Mouse (Mus musculus): Measurements from ENCODE around the gene Hhipl1. TPM values are rescaled to one million over a fixed set of nuclear protein-coding genes. Genes with fewer than 3 reads are reported as not detected.

Hhipl1 gene
- polyA plus RNA-seq, 1 experiment, result 0.76 TPM

GRCm38 (mm10) chr12:108278221-108278918 lies 27.7 kb upstream of the Hhipl1 start:
- TF ChIP-seq POLR2A (IDR thresholded peaks at IDR 0.05; ENCODE audit: low read depth, low read length), result no peak
- no peak for TF ChIP-seq CTCF (IDR thresholded peaks at IDR 0.05; ENCODE audit: extremely low read depth, insufficient read length, insufficient replicate concordance, low read depth, low read length)
- 86% methylated on average over 15 of the region's 15 CpGs for WGBS
- Histone ChIP-seq H3K4me1 (ENCODE audit: control insufficient read depth, insufficient read depth, insufficient read length, low read length) (peaks cover 2% of the 10 kb centered on the region), H3K36me3 (ENCODE audit: control insufficient read depth, insufficient read depth, low read length) (no peaks in the 10 kb centered on the region), H3K4me3 (ENCODE audit: low read depth, low read length) (no peak overlapping the region), H3K27me3 (ENCODE audit: control insufficient read depth, insufficient read depth, low read length) (no peaks in the 10 kb centered on the region), H3K27ac (ENCODE audit: insufficient read depth, low read depth, low read length) (no peak overlapping the region)

GRCm38 (mm10) chr12:108284455-108285224 lies 21.4 kb upstream of the Hhipl1 start:
- Histone ChIP-seq H3K27ac (ENCODE audit: insufficient read depth, low read depth, low read length) (no peak overlapping the region), H3K4me3 (ENCODE audit: low read depth, low read length) (no peak overlapping the region), H3K4me1 (ENCODE audit: control insufficient read depth, insufficient read depth, insufficient read length, low read length) (no peaks in the 10 kb centered on the region; the same call in 1 of the 2 replicates), H3K27me3 (ENCODE audit: control insufficient read depth, insufficient read depth, low read length) (no peaks in the 10 kb centered on the region), H3K36me3 (ENCODE audit: control insufficient read depth, insufficient read depth, low read length) (no peaks in the 10 kb centered on the region)
- TF ChIP-seq POLR2A (IDR thresholded peaks at IDR 0.05; ENCODE audit: low read depth, low read length), result no peak
- TF ChIP-seq CTCF (IDR thresholded peaks at IDR 0.05; ENCODE audit: extremely low read depth, insufficient read length, insufficient replicate concordance, low read depth, low read length), result no peak
- 70% methylated on average over 14 of the region's 14 CpGs for WGBS

- no peak for TF ChIP-seq POLR2A (IDR thresholded peaks at IDR 0.05; ENCODE audit: low read depth, low read length)
- no peak for TF ChIP-seq CTCF (IDR thresholded peaks at IDR 0.05; ENCODE audit: extremely low read depth, insufficient read length, insufficient replicate concordance, low read depth, low read length)
- Histone ChIP-seq H3K27ac (ENCODE audit: insufficient read depth, low read depth, low read length) (no peak overlapping the region), H3K27me3 (ENCODE audit: control insufficient read depth, insufficient read depth, low read length) (no peaks in the 10 kb centered on the region), H3K4me1 (ENCODE audit: control insufficient read depth, insufficient read depth, insufficient read length, low read length) (no peaks in the 10 kb centered on the region), H3K36me3 (ENCODE audit: control insufficient read depth, insufficient read depth, low read length) (no peaks in the 10 kb centered on the region), H3K4me3 (ENCODE audit: low read depth, low read length) (no peak overlapping the region)
- 61% methylated on average over 11 of the region's 11 CpGs for WGBS
Measured at GRCm38 (mm10) chr12:108285225-108286011, 20.7 kb upstream of the Hhipl1 start.

- WGBS, result 90% methylated on average over 4 of the region's 4 CpGs
- Histone ChIP-seq H3K4me3 (ENCODE audit: low read depth, low read length) (no peak overlapping the region), H3K27me3 (ENCODE audit: control insufficient read depth, insufficient read depth, low read length) (no peaks in the 10 kb centered on the region), H3K4me1 (ENCODE audit: control insufficient read depth, insufficient read depth, insufficient read length, low read length) (no peaks in the 10 kb centered on the region), H3K27ac (ENCODE audit: insufficient read depth, low read depth, low read length) (no peak overlapping the region), H3K36me3 (ENCODE audit: control insufficient read depth, insufficient read depth, low read length) (no peaks in the 10 kb centered on the region)
- TF ChIP-seq CTCF (IDR thresholded peaks at IDR 0.05; ENCODE audit: extremely low read depth, insufficient read length, insufficient replicate concordance, low read depth, low read length) (no peak), POLR2A (IDR thresholded peaks at IDR 0.05; ENCODE audit: low read depth, low read length) (no peak)
Measured at GRCm38 (mm10) chr12:108286381-108286780, 19.7 kb upstream of the Hhipl1 start.

GRCm38 (mm10) chr12:108287011-108287410 lies 19.1 kb upstream of the Hhipl1 start:
- no peaks in the 10 kb centered on the region for H3K27me3 ChIP-seq (ENCODE audit: control insufficient read depth, insufficient read depth, low read length)
- no peaks in the 10 kb centered on the region for H3K36me3 ChIP-seq (ENCODE audit: control insufficient read depth, insufficient read depth, low read length)
- WGBS, result 91% methylated on average over 8 of the region's 8 CpGs
- no peak for TF ChIP-seq POLR2A (IDR thresholded peaks at IDR 0.05; ENCODE audit: low read depth, low read length)
- no peak for TF ChIP-seq CTCF (IDR thresholded peaks at IDR 0.05; ENCODE audit: extremely low read depth, insufficient read length, insufficient replicate concordance, low read depth, low read length)
- no peak overlapping the region for H3K4me3 ChIP-seq (ENCODE audit: low read depth, low read length)
- H3K27ac ChIP-seq (ENCODE audit: insufficient read depth, low read depth, low read length), result no peak overlapping the region
- no peaks in the 10 kb centered on the region for H3K4me1 ChIP-seq (ENCODE audit: control insufficient read depth, insufficient read depth, insufficient read length, low read length)

- H3K4me3 ChIP-seq (ENCODE audit: low read depth, low read length), result no peak overlapping the region
- peaks cover 2% of the 10 kb centered on the region; the same call in 1 of the 2 replicates for H3K4me1 ChIP-seq (ENCODE audit: control insufficient read depth, insufficient read depth, insufficient read length, low read length)
- no peaks in the 10 kb centered on the region for H3K27me3 ChIP-seq (ENCODE audit: control insufficient read depth, insufficient read depth, low read length)
- 90% methylated on average over 19 of the region's 19 CpGs for WGBS
- H3K36me3 ChIP-seq (ENCODE audit: control insufficient read depth, insufficient read depth, low read length), result no peaks in the 10 kb centered on the region
- TF ChIP-seq POLR2A (IDR thresholded peaks at IDR 0.05; ENCODE audit: low read depth, low read length) (no peak), CTCF (IDR thresholded peaks at IDR 0.05; ENCODE audit: extremely low read depth, insufficient read length, insufficient replicate concordance, low read depth, low read length) (no peak)
- no peak overlapping the region for H3K27ac ChIP-seq (ENCODE audit: insufficient read depth, low read depth, low read length)
Measured at GRCm38 (mm10) chr12:108288127-108288880, 17.8 kb upstream of the Hhipl1 start.
